Mouse (Mus musculus) liver, adult 2 months (tissue): ENCODE results near the gene Slc9a4. TPM values are rescaled to one million over a fixed set of nuclear protein-coding genes. Genes with fewer than 3 reads are reported as not detected.

Source experiments
- DNase-seq: peaks from one replicate; pipeline ENCODE4 v3.0.0-alpha.2; 2011; ENCODE audit warnings: low read depth, low spot score; ENCODE audit errors: extremely low read depth
- H3K27ac ChIP-seq: fragments of 200-500 bp; replicated peaks from 2 replicates; pipeline ENCODE4 v1.5.1; 2012; ENCODE audit warnings: low read depth, mild to moderate bottlenecking, control low read depth, inconsistent platforms, low read length; ENCODE audit not compliant: insufficient read depth
- H3K27me3 ChIP-seq: fragments of 200-500 bp; 2 replicates; pipeline ENCODE4 v1.6.1; 2012; ENCODE audit warnings: mild to moderate bottlenecking, moderate library complexity, low read length, inconsistent platforms; ENCODE audit not compliant: control insufficient read depth, insufficient read depth
- H3K36me3 ChIP-seq: fragments of 200-500 bp; 2 replicates; pipeline ENCODE4 v1.6.1; 2012; ENCODE audit warnings: low read length, inconsistent platforms; ENCODE audit not compliant: control insufficient read depth, insufficient read depth
- H3K4me1 ChIP-seq: fragments of 200-500 bp; 2 replicates; pipeline ENCODE4 v1.6.1; 2011; ENCODE audit warnings: low read length; ENCODE audit not compliant: control insufficient read depth, insufficient read depth
- H3K4me3 ChIP-seq: fragments of 200-500 bp; 2 replicates; pipeline ENCODE4 v1.5.1; 2011; ENCODE audit warnings: low read depth, mild to moderate bottlenecking, control low read depth, low read length, moderate library complexity; ENCODE audit not compliant: insufficient read depth
- H3K79me2 ChIP-seq: fragments of 200-500 bp; 2 replicates; pipeline ENCODE4 v1.6.1; 2012; ENCODE audit warnings: inconsistent platforms, mild to moderate bottlenecking, low read length, moderate library complexity; ENCODE audit not compliant: control insufficient read depth, insufficient read depth
- H3K9ac ChIP-seq: fragments of 200-500 bp; 2 replicates; pipeline ENCODE4 v1.6.1; 2012; ENCODE audit warnings: low read depth, mild to moderate bottlenecking, control low read depth, inconsistent platforms, low read length
- CTCF ChIP-seq: fragments of 200-500 bp; IDR thresholded peaks from 2 replicates; pipeline ENCODE4 v1.5.1; 2011; ENCODE audit warnings: low read depth, low read length, control low read depth
- POLR2A ChIP-seq: fragments of 200-500 bp; IDR thresholded peaks from 2 replicates; pipeline ENCODE4 v1.6.1; 2011; ENCODE audit warnings: low read length, control low read depth; ENCODE audit not compliant: insufficient read depth; ENCODE audit errors: extremely low read depth
- WGBS: fragments of 180-500 bp; shearing (Covaris S2); methylation state at CpG from one replicate; pipeline ENCODE4 v1.1.7; 2018; 5-methylcytosine and 5-hydroxymethylcytosine counted together
- polyA plus RNA-seq: library from polyadenylated mRNA; depleted of rRNA; stranded (reverse); fragments of >200 nt; gene quantifications from 2 replicates; pipeline ENCODE4 v1.2.3, GENCODE M21; 2012; rRNA removed
- total RNA-seq: library from RNA; depleted of rRNA; stranded (reverse); fragments of >200 nt; gene quantifications from 2 replicates; pipeline ENCODE4 v1.2.3, GENCODE M21; 2014; rRNA removed

Slc9a4 gene
- total RNA-seq (0.18 TPM in 1 of 2 replicates, not detected in the other), polyA plus RNA-seq (not detected in 2 replicates)

GRCm38 (mm10) chr1:40579784-40580183 lies at the start of gene Slc9a4:
Slc9a4 (plus strand) TSS chr1:40580081.
- no peaks in the 10 kb centered on the region for H3K79me2 ChIP-seq
- no peaks in the 10 kb centered on the region for H3K36me3 ChIP-seq
- no peaks in the 10 kb centered on the region for H3K27me3 ChIP-seq
- no peak within 1 kb of the TSS for H3K27ac ChIP-seq
- H3K9ac ChIP-seq: no peak within 1 kb of the TSS
- TF ChIP-seq CTCF (peak; percentile 55; the same call in 1 of the 2 replicates), POLR2A (no peak)
- H3K4me1 ChIP-seq: no peaks in the 10 kb centered on the region
- WGBS: 5% methylated on average over 7 of the region's 7 CpGs
- H3K4me3 ChIP-seq: no peak within 1 kb of the TSS
- peak; percentile 30 for DNase-seq

DNA sequence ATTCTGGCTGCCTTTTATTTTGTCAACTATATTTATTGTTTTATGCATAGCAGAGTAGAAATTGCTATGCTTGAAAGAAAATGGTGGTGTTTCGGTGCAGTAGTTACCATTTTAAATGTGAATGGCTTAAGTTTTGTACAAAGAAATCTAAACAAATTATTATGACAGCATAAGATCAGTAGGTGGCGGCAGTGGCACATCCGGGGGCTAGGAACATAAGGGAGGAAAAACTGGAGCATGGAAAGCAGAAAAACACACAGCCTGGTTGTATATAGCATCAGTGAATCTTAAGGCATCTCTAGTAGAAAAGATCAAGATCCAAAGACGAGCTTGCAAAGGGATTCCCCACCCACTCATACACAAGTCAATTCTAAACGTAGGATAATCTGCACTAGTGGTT lies 42.3 kb upstream of the Slc9a4 start:
- Histone ChIP-seq H3K9ac (no peak overlapping the region), H3K27me3 (no peaks in the 10 kb centered on the region), H3K79me2 (no peaks in the 10 kb centered on the region), H3K4me3 (no peak overlapping the region), H3K36me3 (no peaks in the 10 kb centered on the region), H3K4me1 (no peaks in the 10 kb centered on the region), H3K27ac (no peak overlapping the region)
- TF ChIP-seq POLR2A: no peak
- TF ChIP-seq CTCF: no peak
- DNase-seq: no peak
- WGBS: 78% methylated on average over 5 of the region's 5 CpGs

DNA sequence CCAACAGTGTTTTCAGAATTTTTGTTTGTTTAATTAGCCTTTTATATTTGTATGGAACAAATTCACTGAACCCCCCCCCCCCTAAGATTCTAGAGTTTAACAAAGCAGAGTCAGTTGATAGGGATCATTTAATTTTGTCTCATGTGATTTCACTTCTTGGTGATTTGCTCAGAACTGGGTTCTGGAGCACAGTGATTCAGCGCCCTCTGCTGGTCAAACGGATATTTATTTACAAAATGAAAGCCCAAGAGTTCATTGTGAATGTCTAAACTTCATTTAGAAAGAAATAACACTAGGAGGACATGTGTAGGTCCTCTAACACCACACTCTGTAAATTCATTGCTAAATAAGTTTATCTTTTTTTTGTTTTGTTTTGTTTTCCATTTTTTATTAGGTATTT lies 35.2 kb upstream of the Slc9a4 start:
- no peaks in the 10 kb centered on the region for H3K79me2 ChIP-seq
- peak; percentile 43 for DNase-seq
- H3K27me3 ChIP-seq: no peaks in the 10 kb centered on the region
- 0% methylated on average over 2 of the region's 2 CpGs for WGBS
- no peaks in the 10 kb centered on the region for H3K4me1 ChIP-seq
- TF ChIP-seq CTCF (peak; percentile 57), POLR2A (no peak)
- no peak overlapping the region for H3K9ac ChIP-seq
- H3K36me3 ChIP-seq: no peaks in the 10 kb centered on the region
- H3K4me3 ChIP-seq: no peak overlapping the region
- no peak overlapping the region for H3K27ac ChIP-seq

DNA sequence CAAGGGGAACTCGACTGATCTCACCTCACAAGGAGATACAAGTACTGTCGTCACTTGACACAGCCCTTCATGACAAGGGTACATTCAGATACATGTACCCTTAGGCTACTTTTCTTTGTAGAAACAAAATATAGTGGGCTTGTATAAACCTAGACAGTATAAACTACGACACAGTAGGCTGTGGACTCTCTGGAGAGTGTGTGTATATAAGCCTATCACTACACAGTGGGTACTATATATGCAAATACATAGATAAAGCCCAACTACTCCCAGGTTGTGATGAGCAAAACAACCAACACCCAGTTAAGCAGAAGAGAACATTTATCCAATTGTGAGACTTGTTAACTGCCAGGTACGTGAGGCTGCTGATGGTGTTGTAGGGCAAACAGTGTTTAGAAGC lies 33.2 kb upstream of the Slc9a4 start:
- TF ChIP-seq POLR2A: no peak
- no peak for TF ChIP-seq CTCF
- H3K27ac ChIP-seq: no peak overlapping the region
- no peaks in the 10 kb centered on the region for H3K4me1 ChIP-seq
- DNase-seq: no peak
- H3K36me3 ChIP-seq: no peaks in the 10 kb centered on the region
- no peaks in the 10 kb centered on the region for H3K27me3 ChIP-seq
- 58% methylated on average over 4 of the region's 4 CpGs for WGBS
- no peaks in the 10 kb centered on the region for H3K79me2 ChIP-seq
- H3K4me3 ChIP-seq: no peak overlapping the region
- H3K9ac ChIP-seq: no peak overlapping the region

- Histone ChIP-seq H3K79me2 (no peaks in the 10 kb centered on the region), H3K36me3 (no peaks in the 10 kb centered on the region), H3K4me1 (no peaks in the 10 kb centered on the region), H3K27me3 (no peaks in the 10 kb centered on the region), H3K4me3 (no peak overlapping the region), H3K27ac (no peak overlapping the region), H3K9ac (no peak overlapping the region)
- TF ChIP-seq CTCF (no peak), POLR2A (no peak)
- no peak for DNase-seq
- WGBS: 79% methylated on average over 11 of the region's 11 CpGs
These were observed 32.8 kb upstream of the Slc9a4 start for GRCm38 (mm10) chr1:40547064-40547572.

DNA sequence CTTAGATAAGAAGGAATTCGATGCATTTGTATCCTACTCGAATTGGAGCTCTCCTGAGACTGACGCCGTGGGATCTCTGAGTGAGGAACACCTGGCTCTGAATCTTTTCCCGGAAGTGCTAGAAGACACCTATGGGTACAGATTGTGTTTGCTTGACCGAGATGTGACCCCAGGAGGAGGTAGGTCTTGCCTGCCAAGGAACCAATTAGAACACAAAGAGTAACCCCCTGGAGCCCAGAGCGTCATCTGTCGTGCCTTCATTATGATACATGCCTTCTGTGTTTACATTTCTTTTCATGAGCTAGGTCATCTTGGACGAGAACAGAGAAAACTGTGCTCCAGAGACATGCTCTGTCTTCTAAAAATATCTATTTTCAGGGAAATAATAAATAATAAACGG lies 32.1 kb upstream of the Slc9a4 start:
- Histone ChIP-seq H3K4me1 (no peaks in the 10 kb centered on the region), H3K9ac (no peak overlapping the region), H3K4me3 (no peak overlapping the region), H3K79me2 (no peaks in the 10 kb centered on the region), H3K27me3 (no peaks in the 10 kb centered on the region), H3K27ac (no peak overlapping the region), H3K36me3 (no peaks in the 10 kb centered on the region)
- DNase-seq: no peak
- TF ChIP-seq POLR2A (no peak), CTCF (no peak)
- 37% methylated on average over 10 of the region's 10 CpGs for WGBS
